Comparison of ENCODE assay signal across 8 mouse cellular contexts in genomic region chr13:9329307-9329915, GRCm38 (mm10). TPM values are rescaled to one million over a fixed set of nuclear protein-coding genes. Genes with fewer than 3 reads are reported as not detected.
DNase-seq lines count a peak whose midpoint lies in the region; ATAC-seq lines count a peak whose summit lies in the region.

No protein-coding gene starts in this region.

- H3K27me3 ChIP-seq in forebrain, embryonic 11.5 days (ENCODE audit: control insufficient read depth, insufficient read depth, low read length), result no peaks in the 10 kb centered on the region
- H3K27me3 ChIP-seq in limb, embryonic 11.5 days (ENCODE audit: control insufficient read depth, insufficient read depth, low read length), result no peaks in the 10 kb centered on the region
- no peaks in the 10 kb centered on the region for H3K27me3 ChIP-seq in neural tube, embryonic 13.5 days

- no peak overlapping the region for H3K4me2 ChIP-seq in forebrain, embryonic 11.5 days (ENCODE audit: low read depth, low read length, severe bottlenecking)
- no peak overlapping the region for H3K4me2 ChIP-seq in limb, embryonic 11.5 days (ENCODE audit: low read depth, severe bottlenecking)
- H3K4me2 ChIP-seq in neural tube, embryonic 13.5 days, result no peak overlapping the region

- no peak for DNase-seq in cerebellum, adult 11-12 months
- DNase-seq in 3T3-L1 (ENCODE audit: low read depth, low spot score), result peak; percentile 58
- DNase-seq in forebrain, embryonic 11.5 days (ENCODE audit: low spot score), result peak; percentile 52
- DNase-seq in limb, embryonic 11.5 days (ENCODE audit: low spot score), result peak; percentile 37
- no peak for DNase-seq in spleen, postnatal 14 days (ENCODE audit: low spot score in 2 of 2)
- no peak for DNase-seq in ovary, adult 18-20 months (ENCODE audit: low spot score)

- H3K9me3 ChIP-seq in forebrain, embryonic 11.5 days (ENCODE audit: control insufficient read depth, low read length), result no peaks in the 10 kb centered on the region
- H3K9me3 ChIP-seq in limb, embryonic 11.5 days (ENCODE audit: control insufficient read depth, low read length), result no peaks in the 10 kb centered on the region
- no peaks in the 10 kb centered on the region for H3K9me3 ChIP-seq in neural tube, embryonic 13.5 days

- H3K27ac ChIP-seq in forebrain, embryonic 11.5 days (ENCODE audit: low read depth, low read length), result no peak overlapping the region
- H3K27ac ChIP-seq in limb, embryonic 11.5 days (replicated peaks; ENCODE audit: low read depth, low read length), result 0 out of 2 replicates have a peak overlapping the region, but pooled peaks have one; percentile 21
- H3K27ac ChIP-seq in neural tube, embryonic 13.5 days (replicated peaks), result no peak overlapping the region

- no peaks in the 10 kb centered on the region for H3K4me1 ChIP-seq in forebrain, embryonic 11.5 days (replicated peaks; ENCODE audit: control insufficient read depth, insufficient read depth, low read length)
- H3K4me1 ChIP-seq in limb, embryonic 11.5 days (ENCODE audit: control insufficient read depth, insufficient read depth, low read length), result peaks cover 4% of the 10 kb centered on the region; the same call in 1 of the 2 replicates
- peaks cover 13% of the 10 kb centered on the region for H3K4me1 ChIP-seq in neural tube, embryonic 13.5 days (replicated peaks)

- no peak overlapping the region for H3K4me3 ChIP-seq in forebrain, embryonic 11.5 days (ENCODE audit: low read depth, low read length)
- H3K4me3 ChIP-seq in limb, embryonic 11.5 days (ENCODE audit: low read depth, low read length), result no peak overlapping the region
- H3K4me3 ChIP-seq in neural tube, embryonic 13.5 days, result no peak overlapping the region

- peak; percentile 86 for ATAC-seq in cerebellum, adult (ENCODE audit: insufficient number of reproducible peaks, low FRiP score, low TSS enrichment)
- ATAC-seq in forebrain, embryonic 11.5 days (replicated peaks; ENCODE audit: low FRiP score), result peak; percentile 67; the same call in 1 of the 2 replicates
- no peak for ATAC-seq in limb, embryonic 11.5 days (ENCODE audit: insufficient number of reproducible peaks, low FRiP score, low TSS enrichment, low read depth)
- ATAC-seq in neural tube, embryonic 13.5 days (ENCODE audit: low read depth), result peak; percentile 59; the same call in 1 of the 2 replicates

- H3K9ac ChIP-seq in forebrain, embryonic 11.5 days (ENCODE audit: low read length), result no peak overlapping the region
- no peak overlapping the region for H3K9ac ChIP-seq in limb, embryonic 11.5 days (ENCODE audit: low read length)
- no peak overlapping the region for H3K9ac ChIP-seq in neural tube, embryonic 13.5 days

- no peaks in the 10 kb centered on the region for H3K36me3 ChIP-seq in forebrain, embryonic 11.5 days (ENCODE audit: control insufficient read depth, insufficient read depth, low read length)
- H3K36me3 ChIP-seq in limb, embryonic 11.5 days (ENCODE audit: control insufficient read depth, insufficient read depth, low read length), result no peaks in the 10 kb centered on the region
- H3K36me3 ChIP-seq in neural tube, embryonic 13.5 days, result no peaks in the 10 kb centered on the region

- WGBS in forebrain, embryonic 11.5 days, result 62% methylated on average over 1 of the region's 1 CpGs
- 61% methylated on average over 1 of the region's 1 CpGs for WGBS in limb, embryonic 11.5 days
- WGBS in neural tube, embryonic 13.5 days, result 37% methylated on average over 1 of the region's 1 CpGs

RNA-seq across cellular contexts. Expression of gene Dip2c, which starts 53.1 kb away (rescaled TPM):
- 9.0 and 9.9 TPM in 2 replicates for polyA plus RNA-seq in forebrain, embryonic 11.5 days (2014; fragmentation: Nextera tagmentation; extraction: Ambion mirVana)
- polyA plus RNA-seq in limb, embryonic 11.5 days (2014; fragmentation: Nextera tagmentation; extraction: Ambion mirVana), result 5.5 and 6.7 TPM in 2 replicates
- 10.5 and 11.8 TPM in 2 replicates for polyA plus RNA-seq in neural tube, embryonic 13.5 days (2015; fragmentation: Nextera tagmentation; extraction: Ambion mirVana)

Comparison
In these comparisons a context has a peak if more than half of its experiments do, and no peak if none do; other contexts are left out.
1. DNase-seq: peak in 3T3-L1 (single experiment), forebrain, embryonic 11.5 days (single experiment) and limb, embryonic 11.5 days (single experiment); none in cerebellum, adult 11-12 months (single experiment), spleen, postnatal 14 days (0 of 2) and ovary, adult 18-20 months (single experiment).